Mouse (Mus musculus) kidney, embryonic 16.5 days (tissue): Measurements from ENCODE around the gene Adcy3. TPM values are rescaled to one million over a fixed set of nuclear protein-coding genes. Genes with fewer than 3 reads are reported as not detected.

ENCODE experiments used
- polyA plus RNA-seq: library from polyadenylated mRNA; unstranded; fragments of >200 nt; fragmentation: Nextera tagmentation; extraction: Ambion mirVana; gene quantifications from 2 replicates; pipeline ENCODE4 v1.2.1, GENCODE M21; 2015

The Adcy3 gene
- polyA plus RNA-seq, 1 experiment from 2014 or later, result 10.7 TPM

Other genes with a start within 250 kb of the Adcy3 start
- gene Pomc, start 178.2 kb upstream of the Adcy3 start, polyA plus RNA-seq, result 2.5 and 2.7 TPM in 2 replicates
- gene Efr3b, start 94.2 kb upstream of the Adcy3 start, polyA plus RNA-seq, result 3.4 and 3.9 TPM in 2 replicates
- gene Dnajc27, start 50.5 kb upstream of the Adcy3 start, polyA plus RNA-seq, result 7.7 and 8.4 TPM in 2 replicates
- 7.1 and 7.8 TPM in 2 replicates for gene Ptrhd1, start 100.9 kb downstream of the Adcy3 start, polyA plus RNA-seq
- gene Cenpo, start 101.2 kb downstream of the Adcy3 start, polyA plus RNA-seq, result 14.0 and 15.7 TPM in 2 replicates